Mouse (Mus musculus) MEL (cell line): Measurements from ENCODE around the gene Qtrt1. TPM values are rescaled to one million over a fixed set of nuclear protein-coding genes. Genes with fewer than 3 reads are reported as not detected.
"Not testable (repeated sequence)": the region's sequence is repeated elsewhere in the genome, so short reads cannot be mapped to it uniquely, and the experiment has no call there.

Experiments used
- DNase-seq: peaks from one replicate; pipeline ENCODE4 v3.0.0; 2011; ENCODE audit warnings: low read depth, low spot score
- H3K27ac ChIP-seq: 2 replicates; pipeline ENCODE4 v1.5.1; 2012; ENCODE audit warnings: low read depth, mild to moderate bottlenecking, control low read depth, low read length, moderate library complexity; ENCODE audit not compliant: control insufficient read depth
- H3K27me3 ChIP-seq, 2 experiments: fragments of 150-350 bp in 1 of 2; sonication (generic) in 1 of 2; 2 replicates each; pipeline ENCODE4 v1.6.1; 2012; ENCODE audit warnings: low read length in 2 of 2, mild to moderate bottlenecking in 2 of 2, improper control_type of control experiment in 1 of 2, moderate library complexity in 1 of 2; ENCODE audit not compliant: insufficient read depth in 2 of 2, control insufficient read depth in 1 of 2
- H3K36me3 ChIP-seq, 2 experiments: 2 replicates each; pipeline ENCODE4 v1.6.1; 2012 to 2014; ENCODE audit warnings: low read length in 2 of 2, improper control_type of control experiment in 1 of 2, inconsistent platforms in 1 of 2, mild to moderate bottlenecking in 1 of 2; ENCODE audit not compliant: insufficient read depth in 2 of 2, control insufficient read depth in 1 of 2
- H3K4me1 ChIP-seq, 2 experiments: fragments of 150-350 bp in 1 of 2; sonication (generic) in 1 of 2; 2 replicates each; pipeline ENCODE4 v1.6.1; 2012; ENCODE audit warnings: low read length in 2 of 2, improper control_type of control experiment in 1 of 2, mild to moderate bottlenecking in 1 of 2; ENCODE audit not compliant: insufficient read depth in 2 of 2, control insufficient read depth in 1 of 2
- H3K4me3 ChIP-seq, 2 experiments: fragments of 150-350 bp in 1 of 2; sonication (generic) in 1 of 2; 2 replicates each; pipeline ENCODE4 v1.5.1; 2012; ENCODE audit warnings: low read depth in 2 of 2, low read length in 2 of 2, mild to moderate bottlenecking in 2 of 2, moderate library complexity in 2 of 2, control low read depth in 1 of 2, improper control_type of control experiment in 1 of 2; ENCODE audit not compliant: control insufficient read depth in 1 of 2, insufficient read depth in 1 of 2
- H3K79me2 ChIP-seq: 2 replicates; pipeline ENCODE4 v1.6.1; 2012; ENCODE audit warnings: mild to moderate bottlenecking, low read length, moderate library complexity; ENCODE audit not compliant: control insufficient read depth, poor library complexity, insufficient read depth
- H3K9ac ChIP-seq: 2 replicates; pipeline ENCODE4 v1.6.1; 2012; ENCODE audit warnings: low read depth, mild to moderate bottlenecking, control low read depth, low read length, moderate library complexity; ENCODE audit not compliant: control insufficient read depth, poor library complexity, severe bottlenecking
- H3K9me3 ChIP-seq: fragments of 150-350 bp; sonication (generic); replicated peaks from 2 replicates; pipeline ENCODE4 v1.6.1; 2012; ENCODE audit warnings: mild to moderate bottlenecking, low read length, improper control_type of control experiment, moderate library complexity; ENCODE audit not compliant: insufficient read depth
- BHLHE40 ChIP-seq: IDR thresholded peaks from 2 replicates; pipeline ENCODE4 v1.6.1; 2012; ENCODE audit warnings: low read depth, mild to moderate bottlenecking, inconsistent platforms, low read length, improper control_type of control experiment, borderline replicate concordance
- CHD2 ChIP-seq: IDR thresholded peaks from 2 replicates; pipeline ENCODE4 v1.6.1; 2011; ENCODE audit warnings: low read length, improper control_type of control experiment
- ELF1 ChIP-seq: IDR thresholded peaks from 2 replicates; pipeline ENCODE4 v1.6.1; 2014; ENCODE audit warnings: low read depth, mild to moderate bottlenecking, inconsistent platforms, low read length, improper control_type of control experiment, moderate library complexity
- JUND ChIP-seq: IDR thresholded peaks from 2 replicates; pipeline ENCODE4 v1.6.1; 2011; ENCODE audit warnings: low read depth, mild to moderate bottlenecking, improper control_type of control experiment, low read length
- KAT2A ChIP-seq: conservative IDR thresholded peaks from 2 replicates; pipeline ENCODE4 v1.6.1; 2012; ENCODE audit warnings: low read depth, low read length, improper control_type of control experiment, inconsistent platforms
- MAX ChIP-seq: IDR thresholded peaks from 2 replicates; pipeline ENCODE4 v1.6.1; 2011; ENCODE audit warnings: low read length, improper control_type of control experiment
- MYB ChIP-seq: IDR thresholded peaks from 2 replicates; pipeline ENCODE4 v1.6.1; 2011; ENCODE audit warnings: mild to moderate bottlenecking, low read depth, low read length, improper control_type of control experiment
- NRF1 ChIP-seq: IDR thresholded peaks from 2 replicates; pipeline ENCODE4 v1.6.1; 2014; ENCODE audit warnings: low read depth, mild to moderate bottlenecking, inconsistent platforms, low read length, improper control_type of control experiment, moderate library complexity; ENCODE audit not compliant: poor library complexity, insufficient read depth, severe bottlenecking
- POLR2AphosphoS5 ChIP-seq: IDR thresholded peaks from 2 replicates; pipeline ENCODE4 v1.6.1; 2012; ENCODE audit warnings: low read depth, borderline replicate concordance, mild to moderate bottlenecking, inconsistent platforms, low read length, moderate library complexity, mixed read lengths
- TBP ChIP-seq: IDR thresholded peaks from 2 replicates; pipeline ENCODE4 v1.8.0; 2011; ENCODE audit warnings: low read depth, low read length, improper control_type of control experiment
- USF1 ChIP-seq: IDR thresholded peaks from 2 replicates; pipeline ENCODE4 v1.6.1; 2014; ENCODE audit warnings: low read depth, mild to moderate bottlenecking, inconsistent platforms, low read length, improper control_type of control experiment, moderate library complexity
- ZMIZ1 ChIP-seq: IDR thresholded peaks from 2 replicates; pipeline ENCODE4 v1.6.1; 2012; ENCODE audit warnings: low read depth, mild to moderate bottlenecking, inconsistent platforms, low read length, improper control_type of control experiment, moderate library complexity
- polyA plus RNA-seq, 2 experiments: library from polyadenylated mRNA; stranded (reverse) in 1 of 2; unstranded in 1 of 2; fragments of >175 nt in 1 of 2; fragments of >200 nt in 1 of 2; gene quantifications; 2 replicates each; pipeline versions ENCODE4 v1.2.1 to v1.2.4; 2012; ENCODE audit warnings: low replicate concordance in 2 of 2, low read depth in 1 of 2; ENCODE audit not compliant: insufficient read length in 2 of 2, insufficient read depth in 1 of 2, missing spikeins in 1 of 2
- total RNA-seq: library from RNA; depleted of rRNA; stranded (reverse); fragments of 300-350 nt; gene quantifications from 2 replicates; pipeline ENCODE4 v1.2.3, GENCODE M21; 2012

Gene Qtrt1
- total and polyA plus RNA-seq, 3 experiments: 199 to 244 TPM; not detected in 1

DNA sequence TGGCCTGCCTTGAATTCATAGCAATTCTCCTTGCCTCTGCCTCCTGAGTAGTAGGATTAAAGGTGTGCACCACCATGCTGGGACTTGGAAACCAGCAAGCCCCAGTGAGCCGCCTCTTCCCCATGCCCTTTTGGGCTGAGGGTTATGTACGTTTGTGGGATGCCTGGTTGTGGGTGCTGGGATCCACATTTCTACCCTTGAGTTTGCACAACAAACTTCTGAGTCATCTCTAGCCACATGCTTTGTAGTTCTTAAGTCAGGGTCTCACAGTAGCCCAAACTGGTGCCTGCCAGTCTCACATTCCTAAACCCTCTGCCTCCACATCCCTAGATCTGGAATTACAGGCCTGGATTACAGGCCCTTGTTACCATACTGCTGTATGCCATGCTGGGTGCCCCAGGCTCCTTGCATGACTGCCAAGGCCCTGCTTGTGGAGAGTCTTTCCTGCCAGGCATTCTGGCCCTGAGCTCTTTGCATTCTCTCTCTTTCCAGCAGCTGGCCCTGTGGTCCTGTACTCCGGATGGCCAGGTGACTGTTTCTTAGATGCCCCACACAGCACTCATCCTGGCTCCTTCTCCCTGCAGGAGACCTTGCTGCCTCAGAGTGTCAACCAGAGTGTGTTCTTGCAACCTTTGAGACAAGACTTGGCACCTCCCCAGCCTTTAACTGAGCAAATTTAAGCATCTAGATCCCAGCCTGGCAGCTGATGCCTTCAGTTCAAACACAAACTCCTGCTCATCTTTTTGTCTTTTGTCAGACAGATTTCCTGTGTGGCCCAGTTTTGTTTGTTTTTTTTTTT lies 52.3 kb downstream of the Qtrt1 start:
- no peak overlapping the region for H3K9ac ChIP-seq
- no peak overlapping the region for H3K27ac ChIP-seq
- no peak overlapping the region for H3K4me3 ChIP-seq
- H3K79me2 ChIP-seq: no peaks in the 10 kb centered on the region
- TF ChIP-seq MAX (no peak), KAT2A (no peak), USF1 (no peak), ELF1 (no peak), MYB (no peak), ZMIZ1 (no peak), POLR2AphosphoS5 (no peak), NRF1 (no peak), TBP (no peak), JUND (no peak), BHLHE40 (no peak), CHD2 (no peak)
- H3K27me3 ChIP-seq: no peaks in the 10 kb centered on the region
- H3K4me1 ChIP-seq: no peaks in the 10 kb centered on the region
- H3K36me3 ChIP-seq: peaks cover 0 to 36% of the 10 kb centered on the region in 2 experiments; a peak in 2 of 4 replicates
- DNase-seq: no peak
- no peaks in the 10 kb centered on the region for H3K9me3 ChIP-seq

- DNase-seq, H3K4me3 ChIP-seq, H3K4me1 ChIP-seq, H3K79me2 ChIP-seq, H3K27ac ChIP-seq, H3K9ac ChIP-seq, H3K27me3 ChIP-seq, H3K9me3 ChIP-seq: not testable (repeated sequence)
- peaks cover 0 to 33% of the 10 kb centered on the region in 2 experiments; a peak in 2 of 4 replicates for H3K36me3 ChIP-seq
Observed at GRCm38 (mm10) chr9:21464565-21464928, 52.9 kb downstream of the Qtrt1 start.
